Mouse (Mus musculus) midbrain, embryonic 16.5 days (tissue): ENCODE measurements around the gene Frs3. TPM values are rescaled to one million over a fixed set of nuclear protein-coding genes. Genes with fewer than 3 reads are reported as not detected.

Experiments
- ATAC-seq: fragments of 200-750 bp; cut with Nextera tagmentation; 2 replicates; pipeline ENCODE4 v1.8.0; 2017; ENCODE audit warnings: moderate TSS enrichment
- H3K27ac ChIP-seq: fragments of 300-500 bp; sonication (generic); 2 replicates; pipeline ENCODE4 v1.5.1; 2014; ENCODE audit warnings: mild to moderate bottlenecking, low read length, mixed read lengths
- H3K27me3 ChIP-seq: fragments of 300-500 bp; sonication (generic); 2 replicates; pipeline ENCODE4 v1.6.1; 2014; ENCODE audit warnings: low read depth, low read length, mixed read lengths; ENCODE audit not compliant: control insufficient read depth, insufficient read depth
- H3K36me3 ChIP-seq: fragments of 300-500 bp; sonication (generic); 2 replicates; pipeline ENCODE4 v1.6.1; 2014; ENCODE audit warnings: mild to moderate bottlenecking, low read length, moderate library complexity, mixed read lengths; ENCODE audit not compliant: control insufficient read depth, insufficient read depth
- H3K4me1 ChIP-seq: fragments of 300-500 bp; sonication (generic); 2 replicates; pipeline ENCODE4 v1.6.1; 2014; ENCODE audit warnings: mild to moderate bottlenecking, low read length, mixed read lengths; ENCODE audit not compliant: control insufficient read depth, insufficient read depth
- H3K4me2 ChIP-seq: fragments of 300-500 bp; sonication (generic); 2 replicates; pipeline ENCODE4 v1.6.1; 2014; ENCODE audit warnings: mild to moderate bottlenecking, low read length, mixed read lengths
- H3K4me3 ChIP-seq: fragments of 300-500 bp; sonication (generic); 2 replicates; pipeline ENCODE4 v1.5.1; 2014; ENCODE audit warnings: low read depth, mild to moderate bottlenecking, low read length, moderate library complexity, mixed read lengths
- H3K9ac ChIP-seq: fragments of 300-500 bp; sonication (generic); 2 replicates; pipeline ENCODE4 v1.6.1; 2014; ENCODE audit warnings: low read depth, low read length, mixed read lengths
- H3K9me3 ChIP-seq: fragments of 300-500 bp; sonication (generic); replicated peaks from 2 replicates; pipeline ENCODE4 v1.6.1; 2014; ENCODE audit warnings: mild to moderate bottlenecking, low read length, mixed read lengths; ENCODE audit not compliant: control insufficient read depth, poor library complexity, severe bottlenecking
- WGBS: fragments of 180-500 bp; shearing (Covaris S2); extraction: QIAGEN DNeasy Blood & Tissue Kit; methylation state at CpG from one replicate; pipeline ENCODE4 v1.1.7; 2014; 5-methylcytosine and 5-hydroxymethylcytosine counted together
- polyA plus RNA-seq: library from polyadenylated mRNA; unstranded; fragments of >200 nt; fragmentation: Nextera tagmentation; extraction: Ambion mirVana; gene quantifications from 2 replicates; pipeline ENCODE4 v1.2.1, GENCODE M21; 2015

Gene Frs3
- polyA plus RNA-seq, 1 experiment from 2014 or later: 54.1 TPM

DNA sequence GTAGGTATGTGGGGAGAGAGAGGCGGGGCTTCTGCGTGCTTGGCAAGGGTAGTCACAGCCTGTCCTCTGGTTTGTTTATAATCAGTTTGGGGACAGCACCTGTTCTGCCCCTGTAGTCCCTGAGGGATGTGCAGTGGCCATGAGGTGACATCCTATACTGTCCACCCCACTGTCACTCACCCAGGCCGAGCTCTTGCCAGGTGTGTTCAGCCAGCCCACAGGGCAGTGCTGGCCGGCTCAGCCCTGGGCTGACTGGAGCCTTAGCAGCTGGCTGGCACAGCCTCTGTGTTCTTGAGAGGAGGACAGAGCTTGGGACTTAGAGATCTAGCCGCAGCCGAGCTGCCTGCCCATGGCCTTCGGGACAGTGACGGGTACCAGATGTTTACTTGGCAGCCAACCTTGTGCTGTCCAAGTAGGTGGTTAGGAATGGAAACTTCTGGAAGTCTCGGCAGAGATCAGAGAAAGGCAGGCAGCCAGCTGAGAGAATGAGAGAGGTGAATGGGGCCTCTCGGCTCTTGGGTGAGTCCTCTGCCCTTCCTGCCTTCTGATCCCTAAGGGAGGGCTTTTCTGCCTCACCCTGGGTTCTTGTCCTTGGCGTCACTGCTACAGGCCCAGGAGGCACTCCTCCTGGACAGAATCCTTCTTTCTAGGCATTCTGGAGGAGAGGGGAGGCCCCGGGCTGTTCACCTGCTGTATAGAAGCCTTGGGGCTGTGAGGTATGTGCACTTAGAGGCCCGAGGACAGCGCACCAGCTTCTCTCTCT, 60.1 kb downstream of the Frs3 start:
- no peak overlapping the region for H3K27ac ChIP-seq
- no peak overlapping the region for H3K9ac ChIP-seq
- no peaks in the 10 kb centered on the region for H3K9me3 ChIP-seq
- ATAC-seq: no peak
- WGBS: 71% methylated on average over 14 of the region's 14 CpGs
- no peaks in the 10 kb centered on the region for H3K4me1 ChIP-seq
- no peak overlapping the region for H3K4me3 ChIP-seq
- H3K36me3 ChIP-seq: no peaks in the 10 kb centered on the region
- no peak overlapping the region for H3K4me2 ChIP-seq
- H3K27me3 ChIP-seq: no peaks in the 10 kb centered on the region

DNA sequence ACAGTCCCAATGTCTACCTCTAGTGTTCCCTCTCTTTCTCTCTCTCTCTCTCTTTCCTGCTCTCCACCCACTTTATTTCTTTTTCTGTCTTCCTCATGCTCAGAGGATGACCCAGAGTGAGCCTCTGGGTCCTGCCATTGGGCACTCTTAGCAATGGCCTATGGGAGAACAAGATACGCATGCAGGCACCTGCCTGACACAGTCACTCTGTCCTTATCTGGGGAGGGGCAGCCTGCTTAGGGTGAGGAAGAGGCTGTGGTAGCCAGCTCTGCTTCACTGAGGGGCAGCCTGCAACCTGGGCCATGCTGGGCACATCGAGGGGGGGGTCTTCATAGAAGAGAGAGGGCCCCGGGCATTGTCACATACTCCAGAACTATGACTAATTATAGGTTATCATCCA, 60.8 kb downstream of the Frs3 start:
- Histone ChIP-seq H3K27me3 (no peaks in the 10 kb centered on the region), H3K4me2 (no peak overlapping the region), H3K4me3 (no peak overlapping the region), H3K9me3 (no peaks in the 10 kb centered on the region), H3K36me3 (no peaks in the 10 kb centered on the region), H3K27ac (no peak overlapping the region), H3K4me1 (no peaks in the 10 kb centered on the region), H3K9ac (no peak overlapping the region)
- ATAC-seq: no peak
- WGBS: 78% methylated on average over 3 of the region's 3 CpGs

DNA sequence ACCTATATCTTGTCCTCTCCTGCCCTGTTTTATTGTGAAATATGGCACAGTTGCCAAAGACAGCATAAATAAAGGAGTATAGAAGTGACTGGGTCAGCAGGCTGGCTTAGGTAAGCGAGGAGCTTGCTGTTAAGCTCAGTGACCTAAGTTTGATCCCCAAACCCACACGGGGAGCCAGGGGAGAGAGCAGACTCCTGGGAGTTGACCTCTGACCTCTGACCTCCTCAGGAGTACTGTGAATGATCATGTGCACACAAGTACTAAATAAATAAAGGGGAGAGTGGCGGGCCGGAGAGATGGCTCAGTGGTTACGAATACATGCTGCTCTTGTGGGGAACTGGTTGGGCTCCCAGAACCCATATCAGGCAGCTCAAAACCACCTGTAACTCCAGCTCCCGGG, 61.3 kb downstream of the Frs3 start:
- Histone ChIP-seq H3K27me3 (no peaks in the 10 kb centered on the region), H3K36me3 (no peaks in the 10 kb centered on the region), H3K4me3 (no peak overlapping the region), H3K4me1 (no peaks in the 10 kb centered on the region), H3K9me3 (no peaks in the 10 kb centered on the region), H3K9ac (no peak overlapping the region), H3K4me2 (no peak overlapping the region), H3K27ac (no peak overlapping the region)
- ATAC-seq: no peak
- whole genome bisulfite sequencing: 59% methylated on average over 6 of the region's 6 CpGs

DNA sequence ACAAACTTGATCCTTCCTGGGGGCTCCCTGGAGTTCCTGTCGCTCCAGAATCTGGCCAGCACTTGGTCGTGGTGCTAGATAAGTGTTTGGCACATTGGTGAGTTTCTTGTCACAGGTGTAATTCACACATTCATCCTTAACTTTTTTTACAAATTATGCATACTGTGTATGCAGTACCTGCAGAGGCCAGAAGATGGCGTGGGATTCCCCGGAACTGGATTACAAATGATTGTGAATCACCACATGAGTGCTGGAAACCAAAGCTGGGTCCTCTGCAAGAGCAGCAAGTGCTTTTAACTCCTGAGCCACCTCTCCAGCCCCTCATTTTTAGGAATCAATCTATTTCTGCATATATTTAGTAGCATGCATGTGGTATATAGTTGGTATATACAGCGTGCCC, 63.0 kb downstream of the Frs3 start:
- Histone ChIP-seq H3K27ac (no peak overlapping the region), H3K27me3 (no peaks in the 10 kb centered on the region), H3K4me2 (no peak overlapping the region), H3K9me3 (no peaks in the 10 kb centered on the region), H3K9ac (no peak overlapping the region), H3K4me1 (no peaks in the 10 kb centered on the region), H3K4me3 (no peak overlapping the region), H3K36me3 (no peaks in the 10 kb centered on the region)
- no peak for ATAC-seq
- 76% methylated on average over 5 of the region's 5 CpGs for WGBS

DNA sequence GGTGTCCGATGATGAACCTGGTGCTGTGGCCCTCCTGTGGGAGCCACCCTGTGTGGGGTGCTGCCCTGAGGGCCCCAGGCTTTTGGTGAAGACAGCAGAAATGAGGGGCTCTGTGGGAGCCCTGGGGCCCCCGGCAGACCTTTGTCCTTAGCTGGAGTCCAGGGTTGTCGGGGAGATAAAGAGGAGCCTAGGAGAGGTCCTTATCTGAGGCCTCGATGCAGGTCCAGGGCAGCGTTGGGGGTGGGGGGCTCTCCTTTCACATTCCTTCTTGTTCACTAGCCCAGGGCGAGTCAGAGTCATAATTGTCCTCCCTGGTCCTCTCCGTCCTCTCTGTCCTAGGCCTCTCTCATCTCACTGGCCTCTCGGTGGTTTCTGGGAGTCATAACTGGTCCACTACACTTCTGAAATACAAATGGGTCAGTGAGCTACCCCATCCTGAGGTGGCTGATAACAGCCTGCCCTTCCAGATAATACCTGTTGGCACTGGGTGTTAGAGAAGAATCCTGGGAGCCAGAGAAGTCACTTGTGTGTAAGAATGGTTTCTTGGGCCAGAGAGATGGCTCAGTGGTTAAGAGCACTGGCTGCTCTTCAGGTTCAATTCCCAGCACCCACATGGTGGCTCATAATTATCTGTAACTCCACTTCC, 64.4 kb downstream of the Frs3 start:
- Histone ChIP-seq H3K4me1 (no peaks in the 10 kb centered on the region), H3K27ac (no peak overlapping the region), H3K4me2 (no peak overlapping the region), H3K27me3 (no peaks in the 10 kb centered on the region), H3K9ac (no peak overlapping the region), H3K4me3 (no peak overlapping the region), H3K36me3 (no peaks in the 10 kb centered on the region), H3K9me3 (no peaks in the 10 kb centered on the region)
- 85% methylated on average over 8 of the region's 8 CpGs for WGBS
- no peak for ATAC-seq

Other genes with a start within 250 kb of the Frs3 start
- 19.8 and 20.8 TPM in 2 replicates for gene Taf8, start 186.7 kb upstream of the Frs3 start, polyA plus RNA-seq
- 58.4 and 61.4 TPM in 2 replicates for gene Ccnd3, start 184.0 kb upstream of the Frs3 start, polyA plus RNA-seq
- 38.6 and 40.7 TPM in 2 replicates for gene Bysl, start 77.5 kb upstream of the Frs3 start, polyA plus RNA-seq
- 47.0 and 47.7 TPM in 2 replicates for gene Med20, start 77.4 kb upstream of the Frs3 start, polyA plus RNA-seq
- gene Gm20517, start 77.4 kb upstream of the Frs3 start, polyA plus RNA-seq: 1.3 and 2.0 TPM in 2 replicates
- gene Usp49, start 58.3 kb upstream of the Frs3 start, polyA plus RNA-seq: 5.3 and 7.3 TPM in 2 replicates
- gene Tomm6, start 644 bp upstream of the Frs3 start, polyA plus RNA-seq: 252 and 268 TPM in 2 replicates
- 0.88 and 0.92 TPM in 2 replicates for gene Gm21981, start 5.4 kb downstream of the Frs3 start, polyA plus RNA-seq
- gene Prickle4, start 5.7 kb downstream of the Frs3 start, polyA plus RNA-seq: 0.77 and 2.4 TPM in 2 replicates
- 0.13 TPM in 1 of 2 replicates, not detected in the other for gene Pgc, start 37.8 kb downstream of the Frs3 start, polyA plus RNA-seq
- 2.9 and 3.0 TPM in 2 replicates for gene Tfeb, start 48.0 kb downstream of the Frs3 start, polyA plus RNA-seq
- 2.4 and 2.9 TPM in 2 replicates for gene Mdfi, start 145.7 kb downstream of the Frs3 start, polyA plus RNA-seq
- gene Foxp4, start 235.6 kb downstream of the Frs3 start, polyA plus RNA-seq: 35.8 and 38.8 TPM in 2 replicates